Mouse (Mus musculus) brain, adult 2 months (tissue): ENCODE measurements around the gene Dcdc2b.

Experiments
- DNase-seq: peaks from one replicate; pipeline ENCODE4 v3.0.0; 2011; ENCODE audit warnings: low read depth, low spot score

Gene Dcdc2b

GRCm38 (mm10) chr4:129578466-129578865, 35.6 kb downstream of the Dcdc2b start, which contains the start of gene Fam167b:
Fam167b (minus strand) TSS chr4:129578549.
- DNase-seq = peak; percentile 28

GRCm38 (mm10) chr4:129577688-129578087, 36.4 kb downstream of the Dcdc2b start:
- DNase-seq = no peak

GRCm38 (mm10) chr4:129576863-129577491, 37.1 kb downstream of the Dcdc2b start:
- DNase-seq = peak; percentile 56

- DNase-seq = peak; percentile 24
Observed at GRCm38 (mm10) chr4:129575171-129575844, 38.7 kb downstream of the Dcdc2b start.

- no peak for DNase-seq
Observed at GRCm38 (mm10) chr4:129573430-129573829, 40.6 kb downstream of the Dcdc2b start, which contains the start of gene Lck. Lck (minus strand) TSS chr4:129573641.

GRCm38 (mm10) chr4:129573093-129573370, 41.0 kb downstream of the Dcdc2b start:
- DNase-seq = no peak

- no peak for DNase-seq
Observed at GRCm38 (mm10) chr4:129572236-129573092, 41.6 kb downstream of the Dcdc2b start.

- DNase-seq = no peak
Observed at GRCm38 (mm10) chr4:129571551-129572084, 42.4 kb downstream of the Dcdc2b start.

GRCm38 (mm10) chr4:129570028-129570427, 44.0 kb downstream of the Dcdc2b start:
- no peak for DNase-seq

GRCm38 (mm10) chr4:129568366-129568765, 45.7 kb downstream of the Dcdc2b start:
- no peak for DNase-seq

GRCm38 (mm10) chr4:129565139-129565538, 48.9 kb downstream of the Dcdc2b start:
- DNase-seq = no peak

GRCm38 (mm10) chr4:129563718-129564117, 50.3 kb downstream of the Dcdc2b start:
- DNase-seq = no peak

- no peak for DNase-seq
Observed at GRCm38 (mm10) chr4:129561184-129561583, 52.9 kb downstream of the Dcdc2b start.
